Mouse (Mus musculus): ENCODE data around the gene RPS10-NUDT3.

The RPS10-NUDT3 gene

GRCm38 (mm10) chr17:27549234-27549633 is 85.8 kb downstream of the RPS10-NUDT3 start:
- Histone ChIP-seq H3K36me3 (ENCODE audit: control insufficient read depth, insufficient read depth, low read length, poor library complexity, severe bottlenecking) (no peaks in the 10 kb centered on the region), H3K27me3 (ENCODE audit: control insufficient read depth, insufficient read depth, low read length, poor library complexity, severe bottlenecking) (no peaks in the 10 kb centered on the region)
- no peak for DNase-seq (ENCODE audit: low read depth, low spot score)

DNA sequence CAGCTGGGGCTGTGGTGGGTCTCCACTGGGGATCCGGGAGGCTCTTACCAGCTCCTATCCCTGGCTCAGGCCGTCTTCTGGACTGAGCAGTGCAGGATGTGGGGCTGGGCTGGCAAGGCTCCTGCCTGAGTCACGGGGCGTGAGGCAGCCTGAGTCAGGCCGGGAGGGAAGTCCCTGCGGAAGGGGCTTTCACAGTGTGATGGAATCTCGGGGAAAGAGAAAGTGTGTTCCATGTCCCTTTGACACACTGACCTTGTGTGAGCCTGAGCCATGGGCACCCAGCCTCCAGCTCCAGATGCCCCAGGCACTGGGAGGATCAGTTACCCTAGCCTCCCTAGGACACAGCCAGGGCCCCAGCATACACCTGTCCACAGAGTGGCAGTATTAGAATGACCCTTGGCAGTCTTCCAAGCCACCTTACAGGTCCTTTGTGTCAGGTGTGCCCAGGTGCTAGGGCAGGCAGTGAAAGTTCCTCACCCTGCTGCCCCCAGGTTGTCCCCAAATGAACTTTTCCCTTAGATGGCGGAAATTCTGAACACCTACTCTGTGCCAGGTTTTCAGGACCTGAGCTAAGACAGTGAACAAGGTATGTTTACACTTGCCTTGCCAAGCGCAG is 87.7 kb downstream of the RPS10-NUDT3 start:
- no peak for DNase-seq (ENCODE audit: low read depth, low spot score)
- Histone ChIP-seq H3K27me3 (ENCODE audit: control insufficient read depth, insufficient read depth, low read length, poor library complexity, severe bottlenecking) (no peaks in the 10 kb centered on the region), H3K36me3 (ENCODE audit: control insufficient read depth, insufficient read depth, low read length, poor library complexity, severe bottlenecking) (no peaks in the 10 kb centered on the region)

DNA sequence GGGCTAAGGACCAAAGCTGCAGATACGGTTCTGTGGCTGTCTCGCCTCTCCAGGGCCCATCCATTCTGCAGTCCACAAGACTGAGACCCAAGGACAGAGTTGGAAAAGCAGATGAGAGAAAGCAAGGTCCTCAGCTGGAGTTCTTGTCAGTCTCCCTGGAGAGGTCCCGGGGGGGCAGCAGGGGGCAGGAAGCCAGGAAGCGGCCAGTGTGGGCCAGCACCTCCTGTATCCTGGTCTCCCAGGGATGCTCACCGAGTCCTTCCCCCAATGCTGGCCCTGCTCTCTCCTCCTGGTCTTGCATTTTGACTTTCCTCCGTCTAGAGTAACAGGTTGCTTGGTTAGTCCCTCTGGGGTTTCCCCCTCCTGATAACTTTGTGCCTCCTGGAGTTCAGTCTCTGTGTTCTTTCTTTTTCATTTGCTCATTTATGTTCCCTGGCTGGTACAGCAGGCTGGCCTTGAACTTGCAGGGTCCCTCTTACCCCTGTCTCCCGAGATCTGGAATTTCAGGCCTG is 88.4 kb downstream of the RPS10-NUDT3 start:
- no peak for DNase-seq (ENCODE audit: low read depth, low spot score)
- Histone ChIP-seq H3K36me3 (ENCODE audit: control insufficient read depth, insufficient read depth, low read length, poor library complexity, severe bottlenecking) (no peaks in the 10 kb centered on the region), H3K27me3 (ENCODE audit: control insufficient read depth, insufficient read depth, low read length, poor library complexity, severe bottlenecking) (no peaks in the 10 kb centered on the region)

DNA sequence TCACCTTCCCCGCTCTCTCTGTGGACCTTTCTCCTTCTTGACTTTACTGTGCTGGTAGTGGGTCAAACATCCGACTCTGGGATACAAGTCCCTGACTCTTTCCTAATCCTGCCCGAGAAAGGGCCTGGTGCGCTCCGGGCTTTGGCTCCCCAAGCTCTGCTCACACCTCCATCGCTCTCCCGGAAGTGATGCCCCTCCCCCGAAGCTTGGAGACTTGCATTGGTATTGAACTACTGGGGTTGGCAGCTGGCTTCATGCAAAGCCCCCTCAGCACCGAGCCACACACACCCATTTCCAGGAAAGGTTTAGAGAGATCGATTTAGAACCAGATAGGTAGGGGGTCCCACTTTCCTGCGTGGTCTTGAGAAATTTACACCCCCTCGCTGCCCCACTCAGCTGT is 89.0 kb downstream of the RPS10-NUDT3 start:
- Histone ChIP-seq H3K27me3 (ENCODE audit: control insufficient read depth, insufficient read depth, low read length, poor library complexity, severe bottlenecking) (no peaks in the 10 kb centered on the region), H3K36me3 (ENCODE audit: control insufficient read depth, insufficient read depth, low read length, poor library complexity, severe bottlenecking) (no peaks in the 10 kb centered on the region)
- no peak for DNase-seq (ENCODE audit: low read depth, low spot score)

GRCm38 (mm10) chr17:27544551-27544950 is 90.5 kb downstream of the RPS10-NUDT3 start:
- H3K27me3 ChIP-seq (ENCODE audit: control insufficient read depth, insufficient read depth, low read length, poor library complexity, severe bottlenecking) = no peaks in the 10 kb centered on the region
- no peaks in the 10 kb centered on the region for H3K36me3 ChIP-seq (ENCODE audit: control insufficient read depth, insufficient read depth, low read length, poor library complexity, severe bottlenecking)
- no peak for DNase-seq (ENCODE audit: low read depth, low spot score)

GRCm38 (mm10) chr17:27541984-27542383 is 93.0 kb downstream of the RPS10-NUDT3 start:
- Histone ChIP-seq H3K36me3 (ENCODE audit: control insufficient read depth, insufficient read depth, low read length, poor library complexity, severe bottlenecking) (no peaks in the 10 kb centered on the region), H3K27me3 (ENCODE audit: control insufficient read depth, insufficient read depth, low read length, poor library complexity, severe bottlenecking) (no peaks in the 10 kb centered on the region)

DNA sequence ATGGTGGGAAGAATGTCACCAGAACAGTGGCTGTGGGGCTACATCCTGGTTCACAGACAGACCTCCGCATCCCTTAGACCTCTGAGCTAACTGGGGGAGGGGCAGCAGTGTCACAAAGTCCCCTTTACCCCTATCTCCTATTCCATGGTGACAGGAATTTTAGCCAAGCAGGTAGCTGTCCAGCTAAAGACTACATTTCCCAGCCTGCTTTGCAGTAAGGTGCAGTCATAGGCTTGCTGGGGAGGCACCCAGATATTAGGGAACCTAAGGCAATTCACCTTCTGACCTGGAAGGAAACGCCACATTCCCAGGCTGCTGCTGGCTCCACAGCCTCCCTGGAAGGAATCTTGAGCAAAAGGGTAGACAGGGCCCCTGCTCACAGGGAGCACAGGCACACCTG is 93.8 kb downstream of the RPS10-NUDT3 start:
- Histone ChIP-seq H3K36me3 (ENCODE audit: control insufficient read depth, insufficient read depth, low read length, poor library complexity, severe bottlenecking) (no peaks in the 10 kb centered on the region), H3K27me3 (ENCODE audit: control insufficient read depth, insufficient read depth, low read length, poor library complexity, severe bottlenecking) (no peaks in the 10 kb centered on the region)
- no peak for DNase-seq (ENCODE audit: low read depth, low spot score)

More at GRCm38 (mm10) chr17:27541984-27542383, 93.0 kb downstream of the RPS10-NUDT3 start:
- DNase-seq (ENCODE audit: low read depth, low spot score) = no peak

DNA sequence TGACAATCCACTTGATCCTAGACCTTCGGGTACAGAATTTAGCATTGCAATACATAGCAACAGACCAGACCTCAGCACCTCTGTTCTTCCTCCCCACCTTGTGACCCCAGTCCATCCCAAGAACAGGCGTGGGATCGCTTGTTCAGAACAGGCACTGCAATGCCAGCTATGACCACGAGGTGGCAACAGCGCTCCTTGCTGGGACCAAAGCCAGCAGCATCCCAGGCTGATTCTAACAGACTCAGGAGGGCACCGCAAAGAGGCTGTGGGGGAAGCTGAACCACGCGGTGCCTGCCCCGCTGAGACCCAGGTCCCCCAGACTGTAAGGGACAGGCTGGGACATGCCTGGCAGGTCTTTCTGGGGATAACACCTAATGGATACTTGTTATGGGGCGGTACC is 100.3 kb downstream of the RPS10-NUDT3 start:
- no peaks in the 10 kb centered on the region for H3K36me3 ChIP-seq (ENCODE audit: control insufficient read depth, insufficient read depth, low read length, poor library complexity, severe bottlenecking)
- peak; percentile 92 for DNase-seq (ENCODE audit: low read depth, low spot score)
- H3K27me3 ChIP-seq (ENCODE audit: control insufficient read depth, insufficient read depth, low read length, poor library complexity, severe bottlenecking) = no peaks in the 10 kb centered on the region

DNA sequence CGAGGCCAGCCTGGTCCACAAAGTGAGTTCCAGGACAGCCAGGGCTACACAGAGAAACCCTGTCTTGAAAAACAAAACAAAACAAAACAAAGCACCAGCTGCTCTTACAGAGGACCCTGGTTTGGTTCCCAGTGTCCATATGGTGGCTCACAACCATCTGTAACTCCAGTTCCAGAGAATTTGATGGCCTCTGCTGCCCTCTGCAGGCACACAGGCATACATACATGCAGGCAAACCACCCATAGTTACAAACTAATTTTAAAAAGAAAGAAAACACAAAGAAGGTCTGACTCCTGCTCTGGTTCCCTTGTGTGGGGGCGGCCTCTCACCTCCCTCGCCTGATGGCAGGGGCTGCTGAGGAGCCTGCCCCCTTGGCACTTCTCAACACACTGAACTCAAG is 101.7 kb downstream of the RPS10-NUDT3 start:
- Histone ChIP-seq H3K36me3 (ENCODE audit: control insufficient read depth, insufficient read depth, low read length, poor library complexity, severe bottlenecking) (no peaks in the 10 kb centered on the region), H3K27me3 (ENCODE audit: control insufficient read depth, insufficient read depth, low read length, poor library complexity, severe bottlenecking) (no peaks in the 10 kb centered on the region)
- peak; percentile 48 for DNase-seq (ENCODE audit: low read depth, low spot score)

DNA sequence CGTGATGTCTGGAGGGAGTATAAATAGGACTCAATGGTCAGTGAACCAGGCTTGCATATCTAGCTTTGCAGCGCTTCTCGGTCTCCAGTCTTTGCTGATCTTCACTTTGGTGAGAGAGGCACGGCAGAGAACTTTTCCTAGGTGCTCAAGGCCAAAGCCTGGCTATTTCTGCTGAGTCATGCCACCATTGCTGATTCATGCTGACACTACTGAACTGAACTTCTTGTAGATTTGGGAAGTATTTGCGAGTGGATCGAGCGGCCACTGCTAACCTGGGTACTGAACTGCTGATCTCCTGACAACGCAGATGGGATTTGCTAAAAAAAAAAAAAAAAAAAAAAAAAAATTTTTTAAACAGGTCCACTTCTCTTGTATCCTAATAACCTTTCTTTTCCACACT is 102.9 kb downstream of the RPS10-NUDT3 start:
- Histone ChIP-seq H3K27me3 (ENCODE audit: control insufficient read depth, insufficient read depth, low read length, poor library complexity, severe bottlenecking) (no peaks in the 10 kb centered on the region), H3K36me3 (ENCODE audit: control insufficient read depth, insufficient read depth, low read length, poor library complexity, severe bottlenecking) (no peaks in the 10 kb centered on the region)
- no peak for DNase-seq (ENCODE audit: low read depth, low spot score)

Data from splenic B cell, adult 2 months (primary cell).